Mouse (Mus musculus) hematopoietic multipotent progenitor cell, adult 10-12 weeks (in vitro differentiated cells): ENCODE data around the gene Liph. TPM values are rescaled to one million over a fixed set of nuclear protein-coding genes. Genes with fewer than 3 reads are reported as not detected.

Source experiments
- polyA plus RNA-seq: library from polyadenylated mRNA; stranded (reverse); fragments of >175 nt; gene quantifications from 2 replicates; pipeline ENCODE4 v1.2.3, GENCODE M21; 2012; ENCODE audit warnings: low replicate concordance

The Liph gene
- polyA plus RNA-seq = 0.16 TPM in 1 of 2 replicates, not detected in the other

DNA sequence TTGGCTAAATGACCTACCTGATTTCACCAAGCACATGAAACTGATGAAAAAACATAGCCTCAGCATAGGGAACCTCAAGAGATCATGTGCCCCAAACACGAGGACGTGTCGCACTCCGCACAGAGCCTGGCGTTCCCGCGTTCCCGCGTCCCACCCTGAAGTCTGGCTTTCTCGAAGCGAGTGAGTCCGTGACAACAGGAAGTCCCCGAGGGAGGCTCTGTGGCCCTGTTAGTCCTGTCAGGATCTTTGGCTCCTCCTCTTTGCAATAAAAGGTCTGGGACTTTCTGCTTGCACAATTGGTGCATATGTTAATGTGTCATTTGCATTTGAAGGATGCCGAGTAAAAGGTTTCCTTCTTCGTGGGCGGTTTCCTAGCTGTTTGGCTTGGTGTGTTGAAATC, at the start of gene Liph:
Gene Liph (minus strand): TSS at position 360 of the 400 bp plus-strand sequence.

GRCm38 (mm10) chr16:22009099-22009584, 13.7 kb upstream of the Liph start, which contains the start of gene Senp2:
TSS of gene Senp2 (plus strand) at chr16:22009484.

DNA sequence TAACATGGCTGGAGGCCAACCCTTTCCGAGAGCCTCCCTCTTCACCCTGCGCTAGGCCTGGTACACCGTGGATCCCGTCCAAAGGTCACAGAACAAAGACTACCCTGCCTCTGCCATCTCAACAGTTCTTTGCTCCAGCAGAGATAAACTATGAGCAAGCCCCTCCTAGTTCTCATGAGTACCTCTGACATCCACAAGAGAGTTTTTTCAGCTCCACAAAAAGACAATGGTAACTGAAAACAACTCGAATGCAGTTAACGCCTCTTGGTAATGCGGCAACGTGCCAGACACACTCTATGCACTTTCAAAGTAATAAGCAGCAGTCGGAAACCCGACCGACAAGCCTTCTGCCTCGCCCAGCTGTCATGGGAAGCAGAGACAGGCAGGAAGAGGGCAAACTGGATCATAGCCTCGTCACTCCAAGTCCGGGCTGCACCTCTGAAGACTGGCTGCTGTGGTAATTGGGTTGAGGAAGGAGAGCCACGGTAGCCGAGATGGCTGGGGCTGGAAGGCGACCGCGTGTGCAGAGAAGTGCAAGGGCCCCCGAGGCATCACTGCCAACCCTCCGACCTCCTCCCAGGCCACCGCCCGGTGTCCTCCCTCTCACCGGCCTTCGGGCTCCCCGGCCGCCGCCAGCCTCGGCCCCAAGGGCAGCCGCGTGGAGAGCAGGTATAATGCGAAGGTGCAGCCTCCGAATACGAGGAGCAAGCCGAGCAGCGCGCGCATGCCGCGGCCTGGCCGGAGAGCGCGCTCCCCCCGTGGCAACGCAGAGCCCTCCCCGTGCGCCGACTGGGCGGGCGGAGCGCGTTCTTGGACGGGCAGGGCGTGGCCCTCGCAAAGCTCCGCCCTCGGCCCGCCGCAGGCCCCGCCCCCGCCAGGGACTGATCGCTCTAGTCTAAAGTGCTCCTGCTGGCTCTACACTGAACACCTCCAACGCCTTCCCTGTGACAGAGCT, 48.4 kb downstream of the Liph start, which contains the start of gene Tmem41a:
Gene Tmem41a (minus strand): TSS at position 792 of the 955 bp plus-strand sequence.

Other genes with a start within 250 kb of the Liph start
- gene Ehhadh, start 207.9 kb downstream of the Liph start, polyA plus RNA-seq = 0.67 and 1.5 TPM in 2 replicates
- gene Map3k13, start 201.3 kb downstream of the Liph start, polyA plus RNA-seq = 0.04 and 0.09 TPM in 2 replicates
- 2.3 and 2.5 TPM in 2 replicates for gene Tmem41a, start 48.1 kb downstream of the Liph start, polyA plus RNA-seq
- gene Senp2, start 13.8 kb upstream of the Liph start, polyA plus RNA-seq = 14.6 and 18.6 TPM in 2 replicates
- 0.53 and 0.76 TPM in 2 replicates for gene Igf2bp2, start 167.6 kb upstream of the Liph start, polyA plus RNA-seq